Mouse (Mus musculus): ENCODE results near the gene A830018L16Rik. TPM values are rescaled to one million over a fixed set of nuclear protein-coding genes. Genes with fewer than 3 reads are reported as not detected.
"Not testable (repeated sequence)": the region's sequence is repeated elsewhere in the genome, so short reads cannot be mapped to it uniquely, and the experiment has no call there.

A830018L16Rik gene
- polyA plus RNA-seq, 1 experiment from 2014 or later: 0.64 TPM

DNA sequence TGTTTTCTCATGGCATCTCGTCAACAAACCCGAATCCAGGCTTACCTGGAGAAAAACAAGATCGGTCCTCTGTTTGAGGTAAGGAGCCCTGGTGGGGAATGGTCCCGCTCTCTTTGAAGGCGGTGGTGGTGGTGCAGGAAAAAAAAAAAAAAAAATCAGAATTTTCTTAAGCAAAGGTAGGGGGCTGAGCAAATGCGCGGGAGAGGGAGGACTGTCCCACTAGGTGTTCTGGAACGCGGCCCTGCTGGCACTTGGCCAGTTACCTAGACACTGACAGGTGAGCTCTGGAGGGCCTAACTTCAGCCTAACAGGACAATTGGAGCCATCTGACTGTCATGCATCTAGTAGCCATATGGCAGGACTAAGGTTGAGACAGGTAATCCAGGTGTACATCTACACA lies 655 bp downstream of the A830018L16Rik start:
- no peak overlapping the region for H3K27ac ChIP-seq (ENCODE audit: low read depth)
- H3K4me2 ChIP-seq: peak overlapping the region; percentile 71
- TF ChIP-seq CTCF (IDR thresholded peaks at IDR 0.05; ENCODE audit: low read depth): no peak
- H3K4me1 ChIP-seq (ENCODE audit: insufficient read depth): no peaks in the 10 kb centered on the region
- ATAC-seq (ENCODE audit: insufficient read depth) (no peak), DNase-seq (peak; percentile 11)
- no peaks in the 10 kb centered on the region for H3K9me3 ChIP-seq (ENCODE audit: low read depth, low read length)
- no peaks in the 10 kb centered on the region for H3K36me3 ChIP-seq (ENCODE audit: insufficient read depth)
- peaks cover 8% of the 10 kb centered on the region; the same call in 1 of the 2 replicates for H3K27me3 ChIP-seq (ENCODE audit: insufficient read depth, low read length)
- peak overlapping the region; percentile 36 for H3K9ac ChIP-seq
- WGBS: 3% methylated on average over 9 of the region's 9 CpGs
- H3K4me3 ChIP-seq (ENCODE audit: low read depth, low read length): peak overlapping the region; percentile 42

DNA sequence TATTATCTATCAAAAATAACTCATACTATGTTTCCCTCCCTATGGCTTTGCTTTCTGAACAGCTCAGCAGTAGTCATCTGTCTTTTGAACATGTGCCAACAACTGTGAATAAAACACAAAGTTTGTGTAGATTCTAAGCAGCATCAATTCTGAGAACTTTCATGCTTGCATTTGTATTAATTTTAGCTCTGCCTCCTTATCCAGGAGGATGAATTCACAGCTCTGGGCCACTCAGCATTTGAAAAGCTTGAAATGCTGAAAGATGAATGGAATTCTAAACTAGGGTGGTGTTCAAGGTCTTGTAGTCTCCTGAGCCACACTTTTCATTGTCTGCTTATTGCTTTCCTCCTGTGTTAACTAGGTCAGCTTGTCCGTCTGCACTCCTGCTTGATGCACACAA lies 13.4 kb downstream of the A830018L16Rik start:
- H3K27me3 ChIP-seq (ENCODE audit: insufficient read depth, low read length): no peaks in the 10 kb centered on the region
- H3K9ac ChIP-seq: no peak overlapping the region
- H3K27ac ChIP-seq (ENCODE audit: low read depth): no peak overlapping the region
- ATAC-seq (ENCODE audit: insufficient read depth) (no peak), DNase-seq (no peak)
- H3K4me3 ChIP-seq (ENCODE audit: low read depth, low read length): no peak overlapping the region
- no peaks in the 10 kb centered on the region for H3K4me1 ChIP-seq (ENCODE audit: insufficient read depth)
- TF ChIP-seq CTCF (IDR thresholded peaks at IDR 0.05; ENCODE audit: low read depth): no peak
- H3K4me2 ChIP-seq: no peak overlapping the region
- no peaks in the 10 kb centered on the region for H3K9me3 ChIP-seq (ENCODE audit: low read depth, low read length)
- WGBS: 69% methylated on average over 1 of the region's 1 CpGs
- H3K36me3 ChIP-seq (ENCODE audit: insufficient read depth): no peaks in the 10 kb centered on the region

DNA sequence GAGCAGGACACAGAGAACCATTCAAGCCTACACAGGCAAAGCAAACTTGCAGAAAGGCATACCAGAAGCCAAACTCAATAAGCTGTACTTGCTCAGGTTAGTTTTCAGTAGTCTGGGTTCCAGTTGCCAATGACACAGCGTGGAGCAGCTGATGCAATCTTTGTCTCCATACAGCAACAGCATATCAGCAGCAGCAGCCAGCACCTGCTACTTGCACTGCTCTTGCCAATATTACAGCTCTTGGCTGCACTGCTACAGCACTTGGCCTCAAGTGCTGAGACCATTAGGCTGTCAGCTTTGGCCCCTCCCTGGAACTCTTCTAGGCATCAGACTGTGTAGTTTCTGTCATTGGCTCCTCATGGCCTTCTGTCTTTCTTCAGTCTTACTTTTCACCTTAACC lies 44.4 kb downstream of the A830018L16Rik start:
- H3K36me3 ChIP-seq (ENCODE audit: insufficient read depth): no peaks in the 10 kb centered on the region

DNA sequence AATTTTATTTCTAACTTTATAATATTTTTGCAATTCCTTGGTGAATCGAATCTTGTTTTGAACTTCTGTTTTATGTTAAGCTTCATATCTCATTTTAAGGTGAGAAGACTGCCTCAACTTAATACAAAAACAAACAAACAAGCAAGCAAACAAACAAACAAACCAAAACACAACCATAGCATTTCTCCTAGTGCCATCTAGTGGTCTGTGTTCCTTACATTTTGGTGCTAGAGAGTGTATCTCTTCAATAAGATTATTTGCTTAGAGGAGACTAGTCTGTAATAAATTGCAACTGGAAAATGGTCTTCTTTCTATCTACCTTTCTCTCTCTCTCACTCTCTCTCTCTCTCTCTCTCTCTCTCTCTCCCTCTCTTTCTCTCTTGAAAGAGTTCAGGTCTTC lies 52.4 kb downstream of the A830018L16Rik start:
- no peaks in the 10 kb centered on the region for H3K4me1 ChIP-seq (ENCODE audit: insufficient read depth)
- H3K27me3 ChIP-seq (ENCODE audit: insufficient read depth, low read length): no peaks in the 10 kb centered on the region
- TF ChIP-seq CTCF (IDR thresholded peaks at IDR 0.05; ENCODE audit: low read depth): no peak
- no peaks in the 10 kb centered on the region for H3K9me3 ChIP-seq (ENCODE audit: low read depth, low read length)
- 51% methylated on average over 1 of the region's 1 CpGs for WGBS
- no peak overlapping the region for H3K4me3 ChIP-seq (ENCODE audit: low read depth, low read length)
- H3K4me2 ChIP-seq: no peak overlapping the region
- no peaks in the 10 kb centered on the region for H3K36me3 ChIP-seq (ENCODE audit: insufficient read depth)
- ATAC-seq (ENCODE audit: insufficient read depth) (no peak), DNase-seq (peak; percentile 4)
- H3K9ac ChIP-seq: no peak overlapping the region
- H3K27ac ChIP-seq (ENCODE audit: low read depth): no peak overlapping the region

More for the DNA sequence above, 44.4 kb downstream of the A830018L16Rik start:
- ATAC-seq (ENCODE audit: insufficient read depth): peak; percentile 49; the same call in 1 of the 2 replicates
- Histone ChIP-seq H3K27ac (ENCODE audit: low read depth) (no peak overlapping the region), H3K4me2 (no peak overlapping the region), H3K9me3 (ENCODE audit: low read depth, low read length) (no peaks in the 10 kb centered on the region), H3K9ac (no peak overlapping the region), H3K4me3 (ENCODE audit: low read depth, low read length) (no peak overlapping the region), H3K27me3 (ENCODE audit: insufficient read depth, low read length) (no peaks in the 10 kb centered on the region), H3K4me1 (ENCODE audit: insufficient read depth) (no peaks in the 10 kb centered on the region)
- TF ChIP-seq CTCF (IDR thresholded peaks at IDR 0.05; ENCODE audit: low read depth): no peak
- DNase-seq: peak; percentile 19
- 57% methylated on average over 1 of the region's 1 CpGs for WGBS

DNA sequence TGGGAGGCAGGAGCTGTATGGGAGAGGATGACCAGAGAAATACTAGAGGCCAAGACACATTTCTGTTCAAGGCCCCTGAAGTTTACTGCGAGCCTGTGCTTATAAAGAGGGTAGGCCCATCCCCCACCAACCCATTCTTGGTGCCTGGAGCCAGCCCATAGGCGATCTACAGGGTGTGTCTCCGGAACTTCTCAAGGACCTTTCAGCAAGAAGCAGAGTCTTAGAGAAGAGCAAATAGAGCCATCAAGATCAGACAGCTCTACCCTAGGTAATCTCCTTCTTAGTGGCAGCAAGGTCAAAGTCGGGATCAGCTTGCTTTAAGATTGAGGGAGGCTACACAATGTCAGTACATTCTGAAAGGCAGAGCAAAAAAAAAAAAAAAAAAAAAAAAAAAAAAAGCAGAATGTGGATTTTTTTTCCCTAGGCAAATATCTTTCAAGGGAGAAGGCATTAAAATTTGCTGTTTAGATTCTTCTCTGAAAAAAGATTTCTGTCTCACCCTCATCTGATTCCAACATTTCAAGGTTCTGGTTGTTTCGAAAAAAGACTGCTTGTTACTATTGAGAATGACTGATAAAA lies 53.2 kb downstream of the A830018L16Rik start:
- Histone ChIP-seq H3K4me2 (no peak overlapping the region), H3K27ac (ENCODE audit: low read depth) (no peak overlapping the region), H3K9me3 (ENCODE audit: low read depth, low read length) (no peaks in the 10 kb centered on the region), H3K9ac (no peak overlapping the region), H3K4me1 (ENCODE audit: insufficient read depth) (no peaks in the 10 kb centered on the region), H3K27me3 (ENCODE audit: insufficient read depth, low read length) (no peaks in the 10 kb centered on the region), H3K4me3 (ENCODE audit: low read depth, low read length) (no peak overlapping the region), H3K36me3 (ENCODE audit: insufficient read depth) (no peaks in the 10 kb centered on the region)
- no peak for TF ChIP-seq CTCF (IDR thresholded peaks at IDR 0.05; ENCODE audit: low read depth)
- DNase-seq (no peak), ATAC-seq (ENCODE audit: insufficient read depth) (no peak)
- 54% methylated on average over 5 of the region's 5 CpGs for WGBS

DNA sequence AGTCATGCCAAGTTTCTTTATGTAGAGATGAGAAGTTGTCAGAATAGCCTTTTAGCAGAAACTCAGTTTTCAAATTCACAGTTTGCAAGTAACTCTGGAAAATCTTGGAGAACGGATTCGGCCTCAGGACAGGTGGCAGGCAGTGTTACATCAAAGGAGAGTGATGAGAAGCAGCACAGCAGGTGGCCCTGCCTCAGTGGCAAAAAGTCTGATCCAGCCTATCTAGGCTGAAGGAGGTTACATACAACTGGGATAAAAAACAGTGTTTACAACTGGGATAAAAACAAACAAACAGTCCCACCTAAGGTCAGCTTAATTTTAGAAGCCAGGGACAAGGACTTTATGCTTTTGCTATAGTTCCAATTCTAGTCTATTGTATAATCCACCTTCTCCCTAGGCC lies 79.0 kb downstream of the A830018L16Rik start:
- no peak for TF ChIP-seq CTCF (IDR thresholded peaks at IDR 0.05; ENCODE audit: low read depth)
- Histone ChIP-seq H3K9me3 (ENCODE audit: low read depth, low read length) (no peaks in the 10 kb centered on the region), H3K27ac (ENCODE audit: low read depth) (no peak overlapping the region), H3K36me3 (ENCODE audit: insufficient read depth) (no peaks in the 10 kb centered on the region), H3K9ac (no peak overlapping the region), H3K4me3 (ENCODE audit: low read depth, low read length) (no peak overlapping the region), H3K4me1 (ENCODE audit: insufficient read depth) (no peaks in the 10 kb centered on the region), H3K27me3 (ENCODE audit: insufficient read depth, low read length) (no peaks in the 10 kb centered on the region), H3K4me2 (no peak overlapping the region)
- DNase-seq: no peak
- WGBS: 69% methylated on average over 2 of the region's 2 CpGs
- ATAC-seq (ENCODE audit: insufficient read depth): no peak

DNA sequence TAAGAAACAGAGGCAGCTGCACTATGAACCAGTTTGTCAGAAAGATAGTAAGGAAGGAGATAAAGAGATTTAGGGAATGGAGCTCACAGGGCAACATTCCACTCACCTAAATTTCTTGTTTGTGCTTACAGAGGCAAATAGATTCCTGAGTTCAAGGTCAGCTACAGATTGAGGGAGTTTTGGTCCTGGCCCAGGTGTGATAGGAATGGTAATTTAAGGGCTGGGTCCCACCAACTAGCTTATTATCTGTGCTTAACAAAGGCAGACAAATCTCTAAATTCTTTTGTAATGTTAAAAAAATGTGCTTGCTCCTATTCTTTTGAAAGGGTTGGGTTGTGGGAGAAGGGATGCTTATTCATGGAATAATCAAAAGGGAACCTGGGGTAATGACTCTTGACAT lies 87.7 kb downstream of the A830018L16Rik start:
- DNase-seq (no peak), ATAC-seq (ENCODE audit: insufficient read depth) (no peak)
- Histone ChIP-seq H3K27me3 (ENCODE audit: insufficient read depth, low read length) (no peaks in the 10 kb centered on the region), H3K9ac (no peak overlapping the region), H3K36me3 (ENCODE audit: insufficient read depth) (no peaks in the 10 kb centered on the region), H3K27ac (ENCODE audit: low read depth) (no peak overlapping the region), H3K4me1 (ENCODE audit: insufficient read depth) (no peaks in the 10 kb centered on the region), H3K4me2 (no peak overlapping the region), H3K4me3 (ENCODE audit: low read depth, low read length) (no peak overlapping the region), H3K9me3 (ENCODE audit: low read depth, low read length) (no peaks in the 10 kb centered on the region)
- TF ChIP-seq CTCF (IDR thresholded peaks at IDR 0.05; ENCODE audit: low read depth): no peak

DNA sequence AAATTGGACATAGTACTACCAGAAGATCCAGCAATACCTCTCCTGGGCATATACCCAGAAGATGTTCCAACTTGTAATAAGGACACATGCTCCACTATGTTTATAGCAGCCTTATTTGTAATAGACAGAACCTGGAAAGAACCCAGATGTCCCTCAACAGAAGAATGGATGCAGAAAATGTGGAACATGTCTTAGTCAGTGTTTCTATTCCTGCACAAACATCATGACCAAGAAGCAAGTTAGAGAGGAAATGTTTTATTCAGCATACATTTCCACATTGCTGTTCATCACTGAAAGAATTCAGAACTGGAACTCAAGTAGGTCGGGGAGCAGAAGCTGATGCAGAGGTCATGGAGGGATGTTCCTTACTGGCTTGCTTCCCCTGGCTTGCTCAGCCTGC lies 135.9 kb downstream of the A830018L16Rik start:
- 74% methylated on average over 1 of the region's 1 CpGs for WGBS
- H3K4me3 ChIP-seq (ENCODE audit: low read depth, low read length); ATAC-seq (ENCODE audit: insufficient read depth); H3K4me1 ChIP-seq (ENCODE audit: insufficient read depth); H3K36me3 ChIP-seq (ENCODE audit: insufficient read depth); H3K9ac ChIP-seq; DNase-seq; H3K27me3 ChIP-seq (ENCODE audit: insufficient read depth, low read length); H3K27ac ChIP-seq (ENCODE audit: low read depth); H3K9me3 ChIP-seq (ENCODE audit: low read depth, low read length); H3K4me2 ChIP-seq: not testable (repeated sequence)

Data from lung, embryonic 14.5 days (tissue).